Mouse (Mus musculus) embryo, embryonic 10 days (tissue): ENCODE data around the gene Ecpas.

Experiments used
- DNase-seq: peaks from one replicate; pipeline ENCODE4 v3.0.0-alpha.2; 2015; ENCODE audit warnings: low spot score

Gene Ecpas

GRCm38 (mm10) chr4:58912629-58913335 is at the start of gene Ecpas:
Gene Ecpas (minus strand): TSS chr4:58912749.
- DNase-seq, result peak; percentile 89

- no peak for DNase-seq
Observed at GRCm38 (mm10) chr4:58961719-58962118, 49.2 kb upstream of the Ecpas start.

- DNase-seq, result no peak
Observed at GRCm38 (mm10) chr4:58952630-58953029, 40.1 kb upstream of the Ecpas start.

DNA sequence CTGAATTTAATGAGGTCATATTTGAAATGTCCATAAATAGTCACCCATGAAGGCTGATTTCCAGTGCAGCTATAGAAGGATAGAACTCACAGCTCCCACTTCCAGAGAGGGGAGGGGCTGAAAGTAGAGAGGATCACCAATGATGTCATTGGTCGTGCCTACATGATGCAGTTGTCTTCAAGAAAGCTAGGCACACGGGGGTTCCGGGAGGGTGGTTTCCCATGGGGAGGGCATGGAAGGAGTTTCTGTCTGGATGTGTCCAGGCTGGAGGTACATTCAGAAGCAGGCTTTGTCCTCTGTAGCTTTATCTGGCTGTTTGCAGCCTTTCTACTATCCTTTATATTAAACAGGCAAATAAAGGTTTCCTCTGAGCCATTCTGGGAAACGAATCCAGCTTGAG is 35.8 kb upstream of the Ecpas start:
- DNase-seq, result no peak

- DNase-seq, result no peak
Observed at GRCm38 (mm10) chr4:58944695-58945094, 32.1 kb upstream of the Ecpas start.

DNA sequence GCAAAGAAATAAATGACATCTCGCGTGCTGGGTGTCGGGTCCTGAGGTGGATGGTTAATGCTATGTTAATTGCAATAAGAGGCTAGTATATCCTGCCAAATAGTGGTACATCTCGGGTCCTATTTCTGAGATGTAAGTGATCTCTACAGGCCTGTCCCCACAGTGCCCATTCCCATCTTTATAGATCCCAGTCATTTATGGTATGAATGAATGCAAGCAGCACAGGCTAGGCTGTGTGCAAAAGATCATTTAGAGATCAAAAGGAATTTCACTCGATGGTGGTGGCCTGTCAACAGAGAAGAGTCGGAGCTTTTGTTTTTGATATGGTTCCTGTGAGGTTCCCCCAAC is 31.6 kb upstream of the Ecpas start:
- DNase-seq, result no peak

- peak; percentile 96 for DNase-seq
Observed at GRCm38 (mm10) chr4:58943420-58944205, 31.1 kb upstream of the Ecpas start, which contains the start of gene Zkscan16. Gene Zkscan16 (plus strand): TSS chr4:58943628.

- DNase-seq, result no peak
Observed at GRCm38 (mm10) chr4:58942942-58943341, 30.4 kb upstream of the Ecpas start.

GRCm38 (mm10) chr4:58941638-58942037 is 29.1 kb upstream of the Ecpas start:
- no peak for DNase-seq

DNA sequence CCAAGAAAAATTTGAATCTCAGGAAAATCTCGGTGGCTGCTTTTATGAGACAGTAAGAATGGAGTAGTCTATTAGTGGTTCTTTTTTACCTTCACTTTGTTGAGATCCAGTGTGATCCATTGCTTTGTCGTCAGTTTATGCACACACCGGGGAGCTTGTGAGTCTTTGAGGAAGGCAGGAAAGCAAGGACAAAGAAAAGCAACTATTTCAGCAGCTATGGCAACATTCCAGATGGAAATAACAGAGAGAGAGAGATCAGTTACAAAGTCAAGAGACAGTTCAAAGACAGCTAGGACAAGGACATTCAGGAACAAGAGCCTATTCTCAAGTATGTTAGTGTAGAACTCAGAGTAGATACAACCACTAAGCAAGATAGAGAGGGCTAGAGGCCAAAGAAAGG is 23.3 kb upstream of the Ecpas start:
- no peak for DNase-seq

DNA sequence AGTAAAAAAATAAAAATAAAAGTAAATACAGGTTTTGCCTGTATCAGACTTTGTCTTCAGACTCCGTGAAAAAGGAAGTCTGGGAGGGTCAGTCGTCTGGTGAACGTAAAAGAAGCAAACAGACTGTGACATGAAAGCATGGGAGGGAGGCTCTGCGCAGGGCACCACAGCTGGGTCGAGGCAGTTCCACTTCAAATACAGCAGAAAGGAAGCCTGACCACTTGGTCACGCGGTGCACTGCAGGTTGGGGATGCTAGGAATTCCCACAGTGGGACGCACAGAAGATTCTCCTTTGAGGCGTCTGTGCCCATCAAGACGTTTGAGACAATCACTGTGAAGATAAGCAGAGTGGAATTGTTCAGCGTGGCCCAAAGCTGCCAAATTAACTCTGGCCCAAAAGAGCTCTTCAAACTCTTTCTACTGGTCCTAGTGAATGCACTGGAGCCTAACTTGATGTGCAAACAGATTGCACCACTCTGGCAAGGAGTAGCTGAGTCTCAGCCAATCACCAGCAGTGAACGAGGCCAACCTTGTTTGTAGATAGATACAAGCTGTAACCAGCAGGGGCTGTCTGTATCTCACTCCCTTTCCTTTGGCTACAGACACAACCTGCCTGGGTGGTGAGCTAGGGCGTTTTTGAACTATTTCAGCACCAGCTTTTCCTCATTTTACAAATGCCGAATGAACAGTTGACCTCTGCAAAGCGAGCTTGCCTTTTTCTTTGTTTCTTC is 22.4 kb upstream of the Ecpas start:
- peak; percentile 72 for DNase-seq

DNA sequence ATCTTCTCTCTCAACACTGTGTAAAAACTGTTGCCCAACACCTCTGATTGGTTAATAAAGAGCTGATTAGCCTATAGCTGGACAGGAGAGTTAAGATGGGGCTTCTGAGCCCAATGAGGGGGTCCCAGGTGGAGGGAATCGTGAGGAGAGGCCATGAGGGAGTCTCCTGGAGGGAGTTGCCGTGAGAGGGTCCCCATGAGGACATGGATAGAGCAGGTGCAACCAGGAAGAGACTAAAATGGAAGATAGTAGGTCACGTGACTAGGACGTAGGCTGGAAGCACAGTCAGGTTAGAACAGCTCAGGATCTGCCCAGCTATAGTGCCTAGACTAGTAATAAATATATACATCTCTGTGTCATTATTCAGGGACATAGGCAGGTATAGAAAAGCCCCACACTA is 21.8 kb upstream of the Ecpas start:
- no peak for DNase-seq

DNA sequence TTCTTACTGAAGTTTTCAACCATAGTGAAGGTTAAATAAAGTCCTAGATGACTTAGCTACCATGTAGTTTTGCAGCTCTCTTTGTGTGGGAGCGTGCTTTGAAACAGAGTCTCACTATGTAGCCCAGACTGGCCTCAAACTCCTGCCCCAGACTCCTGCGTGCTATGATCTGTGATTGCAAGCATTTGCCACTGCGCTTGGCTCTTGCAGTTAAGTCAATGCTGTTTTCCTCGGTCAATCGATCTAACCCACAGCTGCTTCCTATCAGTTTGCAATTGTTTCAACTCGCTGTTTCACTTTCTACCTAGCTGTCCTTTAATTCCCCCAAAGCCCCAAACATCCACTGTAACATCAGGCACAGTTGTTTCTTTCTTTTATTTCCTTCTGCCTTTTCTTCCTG is 20.0 kb upstream of the Ecpas start:
- DNase-seq, result no peak

- DNase-seq, result no peak
Observed at GRCm38 (mm10) chr4:58927661-58928060, 15.1 kb upstream of the Ecpas start.

- DNase-seq, result no peak
Observed at GRCm38 (mm10) chr4:58926120-58926519, 13.6 kb upstream of the Ecpas start.

DNA sequence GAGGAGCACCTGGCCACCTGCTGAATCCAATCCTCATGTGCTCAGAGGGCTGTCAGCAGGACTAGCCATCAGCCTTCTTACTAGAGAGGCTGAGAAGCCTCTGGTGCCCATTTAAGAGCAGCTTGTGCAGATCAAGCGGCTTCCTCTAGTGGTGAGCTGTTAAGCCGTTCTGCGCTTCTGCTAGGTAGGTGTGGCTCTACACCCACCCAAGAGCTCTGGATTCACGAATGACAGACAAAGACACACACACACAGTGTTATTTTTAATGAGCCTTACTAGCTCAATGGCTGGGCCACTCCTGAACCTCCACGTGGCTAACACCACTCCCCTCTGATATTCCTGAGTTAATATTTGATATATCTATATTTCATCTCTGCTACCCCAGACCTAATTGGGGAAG is 13.1 kb upstream of the Ecpas start:
- DNase-seq, result no peak

GRCm38 (mm10) chr4:58923933-58924332 is 11.4 kb upstream of the Ecpas start:
- no peak for DNase-seq

- DNase-seq, result no peak
Observed at GRCm38 (mm10) chr4:58915081-58915826, 2.7 kb upstream of the Ecpas start.

- DNase-seq, result no peak
Observed at GRCm38 (mm10) chr4:58913336-58914026, 932 bp upstream of the Ecpas start.

GRCm38 (mm10) chr4:58911831-58912628 is 519 bp downstream of the Ecpas start:
- DNase-seq, result peak; percentile 63
